Mouse (Mus musculus) bone marrow macrophage, adult 2 months (primary cell): ENCODE measurements around the gene Muc13.

Source experiments
- CTCF ChIP-seq: IDR thresholded peaks from 2 replicates; pipeline ENCODE4 v1.5.1; 2012; ENCODE audit warnings: low read depth, mild to moderate bottlenecking, low read length, moderate library complexity
- POLR2A ChIP-seq: IDR thresholded peaks from 2 replicates; pipeline ENCODE4 v1.6.1; 2012; ENCODE audit warnings: mild to moderate bottlenecking, low read depth, low read length, borderline replicate concordance

GRCm38 (mm10) chr16:33797860-33798259 lies 4.0 kb downstream of the Muc13 start:
- TF ChIP-seq CTCF (no peak), POLR2A (no peak)
